Mouse (Mus musculus) layer of hippocampus, adult 2 months (tissue): Measurements from ENCODE around the gene Ank3. TPM values are rescaled to one million over a fixed set of nuclear protein-coding genes. Genes with fewer than 3 reads are reported as not detected.

ENCODE experiments used
- DNase-seq, 2 experiments: peaks; one replicate each; pipeline ENCODE4 v3.0.0; 2022; ENCODE audit warnings: low spot score in 2 of 2
- H3K27ac ChIP-seq: fragments of 200-600 bp; 2 replicates; pipeline ENCODE4 v1.8.1; 2022
- H3K4me3 ChIP-seq: fragments of 200-600 bp; 2 replicates; pipeline ENCODE4 v1.8.1; 2022; ENCODE audit warnings: mild to moderate bottlenecking
- CTCF ChIP-seq: fragments of 200-600 bp; conservative IDR thresholded peaks from 2 replicates; pipeline ENCODE4 v1.8.1; 2022; ENCODE audit warnings: antibody characterized with exemption, mild to moderate bottlenecking, moderate library complexity
- total RNA-seq, 2 experiments: library from RNA; stranded (reverse); gene quantifications; 2 replicates each; pipeline ENCODE4 v1.2.3; 2021

The Ank3 gene
- total RNA-seq, 2 experiments from 2014 or later = 474 to 477 TPM

GRCm38 (mm10) chr10:69560237-69560636 is 161.7 kb downstream of the Ank3 start:
- Histone ChIP-seq H3K4me3 (no peak overlapping the region), H3K27ac (no peak overlapping the region)
- DNase-seq = no peak
- no peak for TF ChIP-seq CTCF

DNA sequence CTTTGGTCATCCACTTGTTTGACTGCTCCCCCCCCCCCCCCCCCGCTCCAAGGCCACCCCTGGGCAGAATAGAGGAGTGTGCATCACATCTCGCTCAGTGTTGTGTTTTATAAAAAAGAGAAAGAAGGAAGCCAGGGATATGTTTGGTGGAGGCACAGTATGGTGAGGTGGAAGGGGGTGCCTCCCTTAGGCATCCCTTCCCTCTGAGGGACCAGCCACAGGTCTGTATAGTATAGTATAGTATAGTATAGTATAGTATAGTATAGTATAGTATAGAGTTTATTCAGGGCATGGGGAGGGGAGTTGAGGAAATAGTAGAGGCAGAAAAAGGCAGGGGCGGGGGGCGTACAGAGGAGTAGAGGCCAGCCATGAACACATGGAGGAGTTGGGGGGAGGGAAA is 164.4 kb downstream of the Ank3 start:
- no peak for TF ChIP-seq CTCF
- Histone ChIP-seq H3K27ac (no peak overlapping the region), H3K4me3 (no peak overlapping the region)
- DNase-seq = no peak

DNA sequence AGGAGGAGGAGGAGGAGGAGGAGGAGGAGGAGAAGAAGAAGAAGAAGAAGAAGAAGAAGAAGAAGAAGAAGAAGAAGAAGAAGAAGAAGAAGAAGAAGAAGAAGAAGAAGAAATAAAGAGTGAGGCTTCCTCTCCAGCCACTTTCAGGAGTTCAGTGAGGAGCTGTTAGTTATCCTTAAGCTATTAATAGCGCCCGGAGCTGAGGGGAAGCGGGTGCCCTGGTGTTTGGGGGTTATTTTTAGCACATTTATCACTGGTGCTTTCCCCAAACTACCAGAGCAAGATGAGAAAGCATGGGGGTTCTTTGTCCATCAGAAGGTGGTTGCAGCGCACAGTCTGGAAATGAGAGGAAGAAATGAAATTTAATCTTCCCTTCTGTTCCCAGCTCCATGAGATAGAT is 166.5 kb downstream of the Ank3 start:
- H3K27ac ChIP-seq = no peak overlapping the region
- DNase-seq = no peak
- no peak overlapping the region for H3K4me3 ChIP-seq
- no peak for TF ChIP-seq CTCF

DNA sequence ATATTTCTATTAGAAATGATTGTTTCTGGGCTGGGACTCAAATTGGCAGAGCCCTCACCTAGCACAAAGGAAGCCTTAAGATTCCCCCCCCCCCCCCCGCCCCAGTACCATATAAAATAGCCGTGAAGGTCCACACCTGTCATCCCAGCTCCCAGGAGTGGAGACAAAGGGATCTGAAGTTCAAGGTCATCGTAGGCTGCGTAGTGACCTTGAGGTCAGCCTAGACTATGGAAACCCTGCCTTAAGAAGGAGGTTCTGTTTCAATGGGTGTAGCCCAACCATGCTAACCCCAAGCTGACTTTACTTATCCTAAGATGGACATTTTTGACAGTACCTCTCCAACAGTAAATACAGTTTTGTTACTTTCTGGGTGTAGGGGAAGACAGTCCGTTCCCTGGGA is 170.4 kb downstream of the Ank3 start:
- no peak for TF ChIP-seq CTCF

GRCm38 (mm10) chr10:69569740-69570139 is 171.2 kb downstream of the Ank3 start:
- H3K27ac ChIP-seq = peak overlapping the region; percentile 87; the same call in 1 of the 2 replicates
- no peak overlapping the region for H3K4me3 ChIP-seq
- no peak for DNase-seq
- no peak for TF ChIP-seq CTCF

More for the DNA sequence above, 170.4 kb downstream of the Ank3 start:
- no peak for DNase-seq
- H3K4me3 ChIP-seq = no peak overlapping the region
- H3K27ac ChIP-seq = no peak overlapping the region

- DNase-seq = no peak
- Histone ChIP-seq H3K4me3 (peak overlapping the region; percentile 22; the same call in 1 of the 2 replicates), H3K27ac (peak overlapping the region; percentile 87)
- no peak for TF ChIP-seq CTCF
Observed at GRCm38 (mm10) chr10:69570466-69571288, 172.1 kb downstream of the Ank3 start.

GRCm38 (mm10) chr10:69571422-69571821 is 172.8 kb downstream of the Ank3 start:
- TF ChIP-seq CTCF = no peak
- Histone ChIP-seq H3K27ac (peak overlapping the region; percentile 87), H3K4me3 (peak overlapping the region; percentile 36)
- no peak for DNase-seq

- H3K4me3 ChIP-seq = peak overlapping the region; percentile 36
- DNase-seq = no peak
- peak overlapping the region; percentile 87 for H3K27ac ChIP-seq
- peak; percentile 44 for TF ChIP-seq CTCF
Observed at GRCm38 (mm10) chr10:69571972-69572371, 173.4 kb downstream of the Ank3 start.

- Histone ChIP-seq H3K27ac (peak overlapping the region; percentile 87), H3K4me3 (no peak overlapping the region)
- TF ChIP-seq CTCF = no peak
- DNase-seq = no peak
Observed at GRCm38 (mm10) chr10:69573054-69573453, 174.5 kb downstream of the Ank3 start.

- peak overlapping the region; percentile 87 for H3K27ac ChIP-seq
- H3K4me3 ChIP-seq = no peak overlapping the region
- TF ChIP-seq CTCF = no peak
- DNase-seq = no peak
Observed at GRCm38 (mm10) chr10:69573746-69574145, 175.2 kb downstream of the Ank3 start.

DNA sequence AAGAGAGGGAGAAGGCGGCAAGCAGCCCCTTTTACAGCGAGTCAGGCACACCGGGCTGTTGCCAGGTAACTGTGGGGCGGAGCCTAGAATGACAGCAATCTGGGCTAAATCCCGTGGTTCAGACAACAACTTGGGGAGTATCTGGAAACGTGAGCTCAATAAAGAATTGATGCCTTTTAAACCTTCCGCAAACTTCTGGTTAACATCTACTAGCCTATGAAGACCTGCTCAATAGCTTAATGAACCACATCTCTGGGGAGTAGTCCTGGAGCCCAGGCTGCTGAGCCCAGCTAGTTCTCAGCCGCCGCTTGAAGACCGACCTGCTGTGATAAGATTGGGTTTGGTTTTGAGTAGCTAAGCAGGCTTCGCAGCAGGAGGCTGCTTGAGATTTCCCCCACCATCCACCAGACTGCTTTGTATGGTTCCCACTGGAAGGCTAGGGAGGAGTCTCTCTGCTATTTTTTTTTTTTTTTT is 175.7 kb downstream of the Ank3 start:
- no peak for DNase-seq
- Histone ChIP-seq H3K4me3 (peak overlapping the region; percentile 26; the same call in 1 of the 2 replicates), H3K27ac (peak overlapping the region; percentile 87)
- no peak for TF ChIP-seq CTCF

- no peak for DNase-seq
- H3K4me3 ChIP-seq = no peak overlapping the region
- TF ChIP-seq CTCF = no peak
Observed at GRCm38 (mm10) chr10:69574894-69575293, 176.3 kb downstream of the Ank3 start.

GRCm38 (mm10) chr10:69575451-69575850 is 176.9 kb downstream of the Ank3 start:
- TF ChIP-seq CTCF = no peak
- DNase-seq = no peak
- Histone ChIP-seq H3K27ac (peak overlapping the region; percentile 79), H3K4me3 (no peak overlapping the region)

More at GRCm38 (mm10) chr10:69574894-69575293, 176.3 kb downstream of the Ank3 start:
- peak overlapping the region; percentile 87 for H3K27ac ChIP-seq

DNA sequence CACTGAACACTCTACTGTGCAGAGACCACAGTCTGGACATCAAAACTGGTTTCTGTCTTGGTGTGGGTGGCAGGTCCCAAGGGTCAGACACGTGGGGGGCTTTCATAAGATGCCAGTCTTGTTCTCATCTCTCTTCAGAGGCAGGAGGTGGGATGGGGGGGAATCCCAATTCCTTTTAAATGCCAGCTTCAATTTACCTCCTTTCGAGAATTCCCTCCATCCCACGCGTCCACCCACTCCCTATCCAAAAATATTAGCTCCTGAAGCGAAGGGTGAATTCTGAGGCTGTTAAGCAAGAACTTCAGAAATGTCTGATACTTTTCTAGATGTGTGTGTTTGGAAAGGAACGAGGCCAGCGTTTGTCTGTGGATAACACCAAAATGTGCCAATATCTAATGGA is 177.7 kb downstream of the Ank3 start:
- no peak for TF ChIP-seq CTCF
- Histone ChIP-seq H3K4me3 (no peak overlapping the region), H3K27ac (peak overlapping the region; percentile 78)
- no peak for DNase-seq
